Mouse (Mus musculus): ENCODE results near the gene Smpx.

Gene Smpx

GRCm38 (mm10) chrX:157698862-157699261 lies at the start of gene Smpx:
Gene Smpx, plus strand, starts transcription at chrX:157698910.
- no peak for DNase-seq (ENCODE audit: low read depth, low spot score)

GRCm38 (mm10) chrX:157655047-157655446 lies 43.7 kb upstream of the Smpx start:
- no peak for DNase-seq (ENCODE audit: low read depth, low spot score)

- DNase-seq (ENCODE audit: low read depth, low spot score), result no peak
Measured at GRCm38 (mm10) chrX:157657356-157657755, 41.4 kb upstream of the Smpx start.

DNA sequence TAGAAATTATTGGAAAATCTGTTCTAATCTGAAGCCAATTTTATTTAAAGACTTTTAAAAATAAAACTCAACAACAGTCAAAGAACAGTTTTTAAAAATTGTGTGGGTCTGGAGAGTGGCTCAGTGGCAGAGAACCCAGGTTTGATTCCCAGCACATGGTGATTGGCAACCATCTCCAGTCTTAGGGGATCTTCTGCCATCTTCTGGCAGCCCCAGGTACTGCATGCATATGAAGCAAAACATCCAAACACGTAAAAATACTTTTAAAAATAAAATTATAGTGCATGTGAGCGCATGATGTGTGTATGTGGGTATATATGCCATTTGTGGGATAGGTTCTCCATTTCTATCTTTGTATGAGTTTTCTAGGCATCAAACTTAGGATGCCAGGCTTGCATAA lies 26.9 kb upstream of the Smpx start:
- DNase-seq (ENCODE audit: low read depth, low spot score), result no peak

DNA sequence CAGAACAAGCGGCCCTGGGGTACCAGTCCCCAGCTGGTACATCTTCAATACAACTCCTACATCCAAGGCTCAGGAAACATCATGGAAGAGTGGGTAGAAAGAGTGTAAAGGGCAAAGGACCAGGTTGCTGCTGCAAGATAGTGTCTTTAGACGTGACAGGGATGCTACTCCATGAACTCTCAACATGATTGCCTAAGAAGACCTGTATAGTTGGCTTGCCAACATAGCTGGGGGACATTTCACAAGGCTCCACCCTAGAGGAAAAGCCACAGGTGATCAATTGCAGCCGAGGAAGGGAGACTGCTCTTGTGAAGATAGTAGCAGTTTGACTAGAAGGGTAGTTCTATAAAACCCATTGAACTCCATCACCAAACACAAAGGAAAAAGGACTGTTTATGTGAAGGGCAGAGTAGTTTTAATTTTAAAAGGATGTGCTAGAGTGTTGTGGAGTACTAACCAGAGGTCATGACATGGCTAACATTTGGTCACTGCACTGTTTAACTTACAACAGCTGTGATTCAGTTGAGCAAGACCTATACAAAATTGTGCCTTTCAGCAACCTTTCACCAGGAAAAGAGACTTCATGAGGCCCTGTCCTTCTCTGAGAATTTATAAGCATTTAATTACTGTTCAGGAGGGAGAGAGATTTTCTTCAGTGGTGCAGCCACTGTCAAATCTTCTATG lies 23.9 kb upstream of the Smpx start:
- no peak for DNase-seq (ENCODE audit: low read depth, low spot score)

GRCm38 (mm10) chrX:157691186-157691585 lies 7.5 kb upstream of the Smpx start:
- DNase-seq (ENCODE audit: low read depth, low spot score), result no peak

GRCm38 (mm10) chrX:157697591-157698135 lies 1.0 kb upstream of the Smpx start:
- DNase-seq (ENCODE audit: low read depth, low spot score), result no peak

- DNase-seq (ENCODE audit: low read depth, low spot score), result no peak
Measured at GRCm38 (mm10) chrX:157707236-157707635, 8.5 kb downstream of the Smpx start.

GRCm38 (mm10) chrX:157708616-157709280 lies 10.0 kb downstream of the Smpx start:
- DNase-seq (ENCODE audit: low read depth, low spot score), result no peak

- no peak for DNase-seq (ENCODE audit: low read depth, low spot score)
Measured at GRCm38 (mm10) chrX:157719907-157720306, 21.2 kb downstream of the Smpx start.

DNA sequence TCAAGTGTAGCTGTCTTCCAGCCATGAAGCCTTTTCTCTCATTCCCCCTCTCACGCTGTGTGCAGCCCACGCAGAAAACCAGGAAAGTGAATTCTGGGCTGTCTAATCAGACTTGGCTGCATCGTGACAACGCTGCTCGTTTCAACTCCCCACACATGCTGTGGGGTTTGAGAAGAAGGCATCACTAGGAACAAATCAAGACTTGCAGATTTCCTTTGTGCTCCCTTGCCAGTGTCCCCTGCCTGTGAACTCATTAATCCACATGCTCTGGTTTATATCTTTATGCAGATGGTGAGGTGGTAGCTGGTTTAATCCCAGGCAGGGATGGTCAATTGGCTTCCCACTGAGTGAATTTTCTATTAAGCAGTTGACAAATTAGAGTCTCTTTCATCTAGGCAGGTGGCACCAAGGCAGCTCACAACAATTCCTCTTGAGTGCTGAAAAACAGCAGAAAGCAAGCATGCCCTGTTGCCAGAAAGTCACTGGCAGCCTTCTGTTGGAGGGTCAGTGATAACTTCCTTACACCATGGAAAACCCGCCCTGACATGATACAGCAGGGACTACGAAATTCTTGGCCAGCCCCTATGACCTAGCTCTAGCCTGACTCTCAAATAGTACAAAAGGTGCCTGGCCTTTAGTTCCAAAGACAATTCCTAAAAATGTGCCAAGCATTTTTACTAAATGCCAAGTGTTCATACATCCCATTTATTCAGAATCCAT lies 32.1 kb downstream of the Smpx start:
- DNase-seq (ENCODE audit: low read depth, low spot score), result no peak

DNA sequence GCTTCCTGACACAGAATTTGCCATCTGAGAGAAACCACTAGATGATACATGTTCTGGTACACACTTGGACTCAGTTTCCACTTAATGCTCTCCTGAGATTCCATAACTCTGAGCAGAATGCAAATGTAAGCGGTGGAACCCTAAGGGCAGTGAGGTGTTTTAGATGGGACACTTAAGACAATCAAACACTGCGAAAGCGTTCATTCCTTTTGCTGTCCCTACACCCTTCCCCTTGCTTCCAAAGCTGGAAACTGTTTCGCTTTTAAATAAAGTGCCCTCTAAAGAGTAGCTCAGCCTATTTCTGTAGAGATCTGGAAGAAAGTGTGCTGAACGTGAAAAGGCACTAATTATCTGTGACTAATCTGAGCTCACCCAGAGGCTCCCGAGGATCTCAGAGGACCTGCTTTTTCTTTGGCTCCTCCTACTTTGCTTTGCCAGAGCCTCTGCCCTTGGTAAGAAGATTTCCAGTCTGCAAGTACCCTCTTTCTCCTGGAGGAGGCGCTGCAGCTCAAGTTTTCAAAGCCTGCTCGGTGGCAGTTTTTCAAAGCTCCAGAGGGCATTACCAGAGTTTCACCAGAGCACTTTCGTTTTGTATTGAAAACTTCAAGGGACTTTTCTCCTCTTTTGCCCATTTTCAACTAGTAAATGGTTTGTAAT lies 33.1 kb downstream of the Smpx start:
- DNase-seq (ENCODE audit: low read depth, low spot score), result peak; percentile 68

GRCm38 (mm10) chrX:157732346-157732745 lies 33.6 kb downstream of the Smpx start:
- DNase-seq (ENCODE audit: low read depth, low spot score), result no peak

GRCm38 (mm10) chrX:157733836-157734235 lies 35.1 kb downstream of the Smpx start:
- no peak for DNase-seq (ENCODE audit: low read depth, low spot score)

GRCm38 (mm10) chrX:157734341-157734740 lies 35.6 kb downstream of the Smpx start:
- DNase-seq (ENCODE audit: low read depth, low spot score), result no peak

DNA sequence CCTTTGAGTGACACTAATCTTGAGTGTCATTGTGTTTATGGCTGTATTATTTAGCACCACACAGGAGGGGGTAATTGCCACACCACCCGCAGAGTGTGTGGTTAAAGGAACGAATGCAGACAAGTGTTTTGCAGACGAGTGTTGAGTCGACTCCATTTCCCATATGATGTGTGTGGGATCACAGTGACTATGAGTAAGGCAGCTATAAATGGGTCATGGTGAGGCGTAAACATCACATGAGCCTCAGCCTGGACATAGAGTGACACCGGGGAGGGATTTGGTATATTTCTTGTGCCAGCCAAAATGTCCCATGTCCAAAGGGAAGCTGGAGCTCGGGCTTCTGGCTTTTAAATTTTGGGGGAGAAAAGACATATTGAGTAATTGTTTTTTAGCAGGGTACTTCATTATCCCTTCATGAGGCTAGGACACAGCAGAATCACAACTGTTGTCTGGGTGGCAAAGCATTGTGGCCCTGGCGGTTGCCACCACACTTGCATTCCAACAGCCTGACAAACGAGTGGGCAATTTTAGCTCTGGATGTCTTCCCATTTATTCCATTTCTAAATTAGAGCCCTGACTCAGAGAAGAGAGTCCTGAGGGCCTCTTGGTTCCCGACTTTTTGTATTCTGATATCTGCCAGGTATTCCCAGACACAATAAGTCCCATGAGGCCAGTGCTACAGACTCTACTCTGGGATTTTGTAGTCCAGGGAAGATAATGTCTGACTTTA lies 49.3 kb downstream of the Smpx start:
- DNase-seq (ENCODE audit: low read depth, low spot score), result no peak

- no peak for DNase-seq (ENCODE audit: low read depth, low spot score)
Measured at GRCm38 (mm10) chrX:157754559-157754958, 55.8 kb downstream of the Smpx start.

DNA sequence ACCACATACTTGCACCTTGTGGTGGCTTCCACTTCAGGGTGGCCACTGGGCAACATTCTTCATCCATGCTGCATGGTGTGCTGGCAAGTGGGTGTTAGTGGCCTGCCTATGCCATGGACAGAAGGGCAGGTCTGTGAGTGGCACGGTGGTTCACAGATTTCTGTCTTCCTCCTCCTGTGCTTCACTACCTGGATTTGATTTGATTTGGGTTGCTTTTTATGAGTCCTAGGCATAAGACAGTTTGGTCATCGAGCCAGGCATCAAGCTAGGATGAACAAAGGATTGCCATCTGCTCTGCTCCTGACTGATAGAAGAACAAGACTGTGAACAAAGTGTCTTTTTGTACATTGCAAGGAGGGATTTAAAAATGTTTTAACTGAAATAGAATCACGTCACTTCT lies 63.8 kb downstream of the Smpx start:
- no peak for DNase-seq (ENCODE audit: low read depth, low spot score)

DNA sequence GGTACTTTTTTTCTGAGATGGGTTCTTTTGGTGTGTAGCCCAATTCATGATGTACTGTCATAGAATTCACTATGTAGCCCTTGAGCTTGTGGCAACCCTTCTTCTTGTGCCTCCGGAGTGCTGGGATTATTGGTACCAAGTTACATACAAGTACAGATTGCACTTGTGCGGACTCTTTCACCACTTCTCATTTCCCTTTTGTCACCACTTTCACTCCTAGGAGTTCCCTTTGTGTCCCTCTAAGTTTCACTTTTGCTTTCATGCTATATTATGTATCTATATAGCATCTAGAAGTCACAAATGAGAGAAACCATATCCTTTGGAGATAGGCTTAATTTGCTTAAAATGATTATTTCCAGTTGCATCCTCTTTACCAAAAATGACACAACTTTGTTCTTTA lies 103.0 kb downstream of the Smpx start:
- no peak for DNase-seq (ENCODE audit: low read depth, low spot score)
